Mouse (Mus musculus) embryonic fibroblast, embryonic 13.5 days (primary cell): ENCODE data around the gene Phldb2.

Source experiments
- CTCF ChIP-seq: IDR thresholded peaks from 2 replicates; pipeline ENCODE4 v1.5.1; 2011; ENCODE audit warnings: mild to moderate bottlenecking, control low read depth, low read length, moderate library complexity, borderline replicate concordance; ENCODE audit not compliant: insufficient read depth
- POLR2A ChIP-seq: IDR thresholded peaks from 2 replicates; pipeline ENCODE4 v1.6.1; 2011; ENCODE audit warnings: low read depth, mild to moderate bottlenecking, control low read depth, low read length, moderate library complexity

DNA sequence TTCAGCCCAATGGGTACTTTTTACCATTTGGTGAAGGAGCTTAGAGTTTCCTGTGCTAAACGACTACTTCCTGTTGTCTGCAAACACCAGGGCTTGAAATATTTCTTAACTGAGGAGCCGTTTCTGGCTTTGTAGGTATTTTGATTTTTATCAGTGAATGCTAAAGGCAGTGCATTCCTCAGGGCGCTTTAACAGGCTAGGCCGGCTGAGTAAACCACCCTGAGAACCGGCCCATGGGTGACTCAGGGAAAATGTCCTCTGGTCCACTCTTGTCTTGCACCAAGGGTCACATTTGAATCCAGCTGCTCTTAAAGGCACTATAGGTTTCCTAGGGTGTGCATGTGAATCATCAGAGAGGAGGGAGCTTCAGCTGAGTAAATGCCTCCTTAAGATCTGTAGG is 66.8 kb downstream of the Phldb2 start:
- no peak for TF ChIP-seq CTCF
- no peak for TF ChIP-seq POLR2A
